Mouse (Mus musculus): ENCODE data around the gene Hypk.

- TF ChIP-seq CTCF (IDR thresholded peaks at IDR 0.05; ENCODE audit: extremely low read depth, insufficient read length, insufficient replicate concordance, low read depth, low read length) (no peak), POLR2A (IDR thresholded peaks at IDR 0.05; ENCODE audit: low read depth, low read length) (no peak)
Measured at GRCm38 (mm10) chr2:121483576-121483975, 30.5 kb downstream of the Hypk start.

Measured in small intestine, adult 2 months (tissue).